Mouse (Mus musculus): ENCODE measurements at regions not wholly inside any gene's neighbourhood (a gene's known extent, or its start where the extent isn't known, plus 50 kb on each side); places are given as distances from the start of the nearest gene placed in this dataset.

GRCm38 (mm10) chr9:118204456-118204855 is 54.5 kb upstream of the Cmc1 start:
- intact Hi-C loops (cut with DNase I) = no loop called here

GRCm38 (mm10) chr9:118206483-118206882 is 56.5 kb upstream of the Cmc1 start:
- intact Hi-C loops (cut with DNase I) = no loop called here
- DNase-seq = no peak

More at GRCm38 (mm10) chr9:118204456-118204855, 54.5 kb upstream of the Cmc1 start:
- DNase-seq = no peak

GRCm38 (mm10) chr9:118219696-118220095 is 69.7 kb upstream of the Cmc1 start:
- intact Hi-C loops (cut with DNase I) = no loop called here

GRCm38 (mm10) chr9:118221186-118221585 is 71.2 kb upstream of the Cmc1 start:
- intact Hi-C loops (cut with DNase I) = no loop called here
- DNase-seq = no peak

More at GRCm38 (mm10) chr9:118219696-118220095, 69.7 kb upstream of the Cmc1 start:
- DNase-seq = no peak

GRCm38 (mm10) chr9:118227401-118228061 is 77.6 kb upstream of the Cmc1 start:
- no peak for DNase-seq
- intact Hi-C loops (cut with DNase I) = no loop called here

GRCm38 (mm10) chr9:118228691-118229427 is 78.9 kb upstream of the Cmc1 start:
- intact Hi-C loops (cut with DNase I) = no loop called here

GRCm38 (mm10) chr9:118240711-118241110 is 90.7 kb upstream of the Cmc1 start:
- no peak for DNase-seq
- intact Hi-C loops (cut with DNase I) = no loop called here

More at GRCm38 (mm10) chr9:118228691-118229427, 78.9 kb upstream of the Cmc1 start:
- no peak for DNase-seq

GRCm38 (mm10) chr9:118246820-118247628 is 97.0 kb upstream of the Cmc1 start:
- intact Hi-C loops (cut with DNase I) = no loop called here
- no peak for DNase-seq

GRCm38 (mm10) chr9:118253829-118254228 is 103.9 kb upstream of the Cmc1 start:
- no peak for DNase-seq

GRCm38 (mm10) chr9:118255200-118255733 is 105.3 kb upstream of the Cmc1 start:
- DNase-seq = no peak
- intact Hi-C loops (cut with DNase I) = no loop called here

More at GRCm38 (mm10) chr9:118253829-118254228, 103.9 kb upstream of the Cmc1 start:
- intact Hi-C loops (cut with DNase I) = no loop called here

- intact Hi-C loops (cut with DNase I) = no loop called here
- no peak for DNase-seq
These were observed 105.8 kb upstream of the Cmc1 start for GRCm38 (mm10) chr9:118255751-118256266.

- DNase-seq = no peak
- intact Hi-C loops (cut with DNase I) = no loop called here
These were observed 116.3 kb upstream of the Cmc1 start for GRCm38 (mm10) chr9:118266298-118266697.

- intact Hi-C loops (cut with DNase I) = no loop called here
- DNase-seq = no peak
These were observed 121.7 kb upstream of the Cmc1 start for GRCm38 (mm10) chr9:118271681-118272080.

- intact Hi-C loops (cut with DNase I) = no loop called here
- no peak for DNase-seq
These were observed 122.9 kb upstream of the Cmc1 start for GRCm38 (mm10) chr9:118272713-118273407.

GRCm38 (mm10) chr9:118285481-118285880 is 135.5 kb upstream of the Cmc1 start:
- no peak for DNase-seq

GRCm38 (mm10) chr9:118287606-118288005 is 137.6 kb upstream of the Cmc1 start:
- DNase-seq = no peak
- intact Hi-C loops (cut with DNase I) = no loop called here

More at GRCm38 (mm10) chr9:118285481-118285880, 135.5 kb upstream of the Cmc1 start:
- intact Hi-C loops (cut with DNase I) = no loop called here

- DNase-seq = no peak
- intact Hi-C loops (cut with DNase I) = no loop called here
These were observed 142.9 kb upstream of the Cmc1 start for GRCm38 (mm10) chr9:118292836-118293235.

- no peak for DNase-seq
These were observed 144.0 kb upstream of the Cmc1 start for GRCm38 (mm10) chr9:118294011-118294410.

GRCm38 (mm10) chr9:118302785-118303384 is 152.9 kb upstream of the Cmc1 start:
- intact Hi-C loops (cut with DNase I) = no loop called here
- no peak for DNase-seq

More at GRCm38 (mm10) chr9:118294011-118294410, 144.0 kb upstream of the Cmc1 start:
- intact Hi-C loops (cut with DNase I) = no loop called here
